Mouse (Mus musculus) CH12F3 (cell line): ENCODE data around the gene Ppt2.

Source experiments
- in situ Hi-C: fragments of 300-500 bp; cut with MboI; formaldehyde crosslinking; loops from 2 replicates; pipeline ENCODE4 v1.14.3; 2020; ENCODE audit warnings: low sequenced_read_pairs

Ppt2 gene

GRCm38 (mm10) chr17:34657271-34657670, 29.0 kb upstream of the Ppt2 start:
- in situ Hi-C loops: no loop called here

- in situ Hi-C loops: no loop called here
Measured at GRCm38 (mm10) chr17:34656666-34657065, 28.4 kb upstream of the Ppt2 start.

GRCm38 (mm10) chr17:34655581-34655991, 27.3 kb upstream of the Ppt2 start:
- in situ Hi-C loops: no loop called here

- in situ Hi-C loops: no loop called here
Measured at GRCm38 (mm10) chr17:34655160-34655559, 26.9 kb upstream of the Ppt2 start.

GRCm38 (mm10) chr17:34654392-34654791, 26.1 kb upstream of the Ppt2 start:
- in situ Hi-C loops: no loop called here

GRCm38 (mm10) chr17:34653746-34654285, 25.5 kb upstream of the Ppt2 start:
- in situ Hi-C loops: no loop called here

GRCm38 (mm10) chr17:34652985-34653384, 24.7 kb upstream of the Ppt2 start:
- in situ Hi-C loops: no loop called here

- in situ Hi-C loops: no loop called here
Measured at GRCm38 (mm10) chr17:34652546-34652945, 24.2 kb upstream of the Ppt2 start.

GRCm38 (mm10) chr17:34651507-34652221, 23.4 kb upstream of the Ppt2 start:
- in situ Hi-C loops: no loop called here

GRCm38 (mm10) chr17:34650781-34651180, 22.5 kb upstream of the Ppt2 start:
- in situ Hi-C loops: no loop called here

GRCm38 (mm10) chr17:34649106-34649864, 21.0 kb upstream of the Ppt2 start:
- in situ Hi-C loops: no loop called here

GRCm38 (mm10) chr17:34648141-34648890, 20.0 kb upstream of the Ppt2 start:
- in situ Hi-C loops: no loop called here

GRCm38 (mm10) chr17:34646906-34647787, 18.8 kb upstream of the Ppt2 start, which contains the start of gene Atf6b:
Gene Atf6b, plus strand, starts transcription at chr17:34647146.
- in situ Hi-C loops: no loop called here

- in situ Hi-C loops: no loop called here
Measured at GRCm38 (mm10) chr17:34645831-34646511, 17.7 kb upstream of the Ppt2 start.

- in situ Hi-C loops: no loop called here
Measured at GRCm38 (mm10) chr17:34645256-34645829, 17.0 kb upstream of the Ppt2 start.

- in situ Hi-C loops: no loop called here
Measured at GRCm38 (mm10) chr17:34644608-34645007, 16.3 kb upstream of the Ppt2 start, which contains the start of gene Fkbpl. Gene Fkbpl, plus strand, starts transcription at chr17:34644764.

GRCm38 (mm10) chr17:34643944-34644343, 15.6 kb upstream of the Ppt2 start:
- in situ Hi-C loops: no loop called here

GRCm38 (mm10) chr17:34643379-34643778, 15.1 kb upstream of the Ppt2 start:
- in situ Hi-C loops: no loop called here

GRCm38 (mm10) chr17:34641945-34642344, 13.6 kb upstream of the Ppt2 start:
- in situ Hi-C loops: no loop called here
